Mouse (Mus musculus) layer of hippocampus, adult 9-11 months (tissue): Measurements from ENCODE around the gene Ube2l3.
A peak's percentile ranks its signal among the peaks of the same experiment; 100 is the strongest.
"Not testable (repeated sequence)": the region's sequence is repeated elsewhere in the genome, so short reads cannot be mapped to it uniquely, and the experiment has no call there.

Experiments
- DNase-seq: peaks from one replicate; pipeline ENCODE4 v3.0.0; 2022

The Ube2l3 gene

DNA sequence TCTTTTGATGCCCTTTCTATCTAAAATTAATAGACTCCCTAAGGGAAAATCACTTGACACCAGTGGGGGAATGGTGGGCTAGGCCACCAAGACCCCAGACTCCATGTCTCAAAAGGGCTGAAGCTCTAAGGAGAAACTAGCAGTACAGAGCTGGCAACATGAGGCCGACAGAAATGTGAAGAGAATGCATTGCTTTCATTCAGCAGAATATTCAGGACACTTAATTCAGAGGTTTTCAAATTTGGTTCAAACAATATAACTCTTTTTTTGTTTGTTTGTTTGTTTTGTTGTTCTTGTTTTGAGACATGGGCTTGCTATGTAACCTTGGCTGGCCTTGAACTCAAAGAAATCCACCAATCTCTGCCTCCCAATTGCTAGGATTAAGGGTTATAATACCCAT is at the start of gene Ube2l3:
Gene Ube2l3, minus strand, starts transcription at position 101 of the 400 bp plus-strand sequence.
- no peak for DNase-seq

DNA sequence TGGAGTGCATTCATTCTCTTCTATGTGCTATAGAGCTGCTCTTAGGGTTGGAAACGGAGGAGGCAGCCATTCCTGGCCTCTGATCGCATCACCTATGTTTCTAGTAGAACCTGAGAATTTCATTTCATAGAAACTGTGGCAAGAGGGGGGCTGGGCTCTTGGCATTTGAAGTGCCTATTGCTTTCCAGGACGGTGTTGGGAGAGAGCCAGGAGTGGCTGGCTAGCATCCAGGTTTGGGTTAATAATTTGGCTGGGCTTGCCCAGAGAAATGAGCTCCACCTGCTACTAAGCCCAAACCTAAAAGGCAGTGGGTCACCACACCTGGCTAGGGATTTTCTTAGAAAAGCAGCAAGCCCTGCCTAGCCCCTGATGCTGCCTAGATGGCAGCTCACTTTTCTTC is 49.1 kb upstream of the Ube2l3 start:
- DNase-seq = no peak

DNA sequence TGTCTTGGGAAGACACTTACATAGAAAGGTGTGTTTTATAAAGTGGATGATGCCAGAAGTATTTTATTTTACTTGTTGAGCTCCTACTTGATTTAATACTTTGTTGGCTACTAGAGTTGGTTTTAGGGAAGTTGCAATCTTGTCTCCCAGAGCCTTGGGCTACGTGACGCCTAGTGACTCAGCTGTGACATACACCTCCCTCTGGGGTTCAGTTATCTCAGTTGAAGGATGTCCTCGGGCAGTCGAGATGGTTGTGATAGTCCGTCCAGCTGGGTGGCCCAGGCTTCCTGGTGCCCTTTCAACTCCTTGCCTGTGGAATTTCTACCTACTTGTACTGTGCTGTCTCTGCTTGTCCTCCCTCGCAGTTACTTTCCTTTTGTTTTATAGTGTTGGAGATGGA is 46.7 kb upstream of the Ube2l3 start:
- no peak for DNase-seq

DNA sequence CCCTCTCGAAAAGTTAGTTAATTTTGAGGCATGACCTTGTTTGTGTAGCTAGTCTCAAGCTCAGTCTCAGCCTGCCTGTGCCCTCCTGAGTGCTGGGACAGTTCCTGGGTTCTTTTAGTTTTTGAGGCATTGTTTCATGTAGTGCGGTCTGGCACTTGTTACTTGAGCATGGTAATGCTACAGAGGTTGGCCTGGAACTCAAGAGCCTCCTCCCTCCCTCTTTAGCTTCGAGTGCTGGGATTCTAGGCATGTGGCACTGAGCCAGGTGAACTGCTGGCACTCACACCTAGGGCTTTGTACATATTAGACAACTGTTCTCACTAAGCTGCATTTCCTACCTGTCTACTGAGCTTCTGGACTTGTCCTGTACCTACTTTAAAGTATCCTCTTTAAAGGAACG is 45.3 kb upstream of the Ube2l3 start:
- DNase-seq = no peak

DNA sequence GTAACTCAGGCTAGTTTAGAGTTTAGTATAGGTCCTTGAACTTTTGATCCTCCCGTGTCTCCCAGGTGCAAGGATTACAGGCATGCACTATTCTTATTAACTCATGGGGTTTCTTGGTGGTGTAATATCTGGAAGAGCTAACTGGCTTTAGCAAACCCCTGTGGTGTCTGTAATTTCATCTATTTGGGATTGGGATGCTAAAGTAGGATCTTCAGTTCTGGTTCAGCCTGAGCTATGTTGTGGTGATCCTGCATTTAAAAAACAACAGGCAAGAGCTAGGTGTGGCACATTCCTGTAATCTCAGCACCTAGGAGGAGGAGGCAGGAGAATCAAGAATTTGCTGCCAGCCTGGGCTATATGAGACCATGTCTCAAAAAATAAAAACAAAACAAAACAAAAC is 42.5 kb upstream of the Ube2l3 start:
- DNase-seq = no peak

DNA sequence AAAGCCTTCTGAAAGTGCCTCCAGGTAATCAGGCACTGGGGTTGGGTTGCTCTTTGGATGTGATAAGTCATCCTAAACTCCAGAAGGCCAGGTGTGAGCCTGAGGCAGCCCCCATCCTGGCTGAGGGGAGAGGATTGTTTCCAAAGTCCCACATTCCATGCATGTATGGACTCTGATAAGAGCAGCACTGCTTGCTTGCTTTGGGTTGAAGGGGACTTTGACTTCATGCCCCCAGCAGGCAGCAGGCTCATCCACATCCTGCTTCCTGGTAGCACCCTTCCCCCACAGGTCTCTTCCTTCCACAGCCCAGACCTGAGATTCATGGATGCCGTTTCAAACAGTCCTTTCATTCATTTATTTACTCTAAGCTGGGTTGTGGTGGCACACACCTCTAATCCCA is 41.3 kb upstream of the Ube2l3 start:
- no peak for DNase-seq

DNA sequence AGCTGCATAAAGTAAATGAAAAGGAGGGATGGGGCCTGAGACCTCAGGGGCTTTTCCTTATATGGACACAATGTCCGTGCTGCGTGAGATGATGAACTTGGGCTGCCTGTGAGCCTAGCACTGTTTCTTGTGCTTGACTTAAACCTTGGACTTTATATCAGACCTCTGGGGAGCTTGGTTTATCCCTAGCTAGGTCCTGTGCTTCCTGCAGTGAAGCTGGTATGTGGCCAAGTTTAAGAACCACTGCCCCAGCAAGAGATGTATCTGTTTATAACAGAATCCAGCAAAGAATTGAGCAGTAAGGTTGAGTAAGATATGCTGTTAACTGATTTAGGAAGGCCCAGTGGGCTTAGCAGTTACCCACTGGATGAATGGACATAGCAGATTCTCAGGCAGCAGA is 37.0 kb upstream of the Ube2l3 start:
- no peak for DNase-seq

DNA sequence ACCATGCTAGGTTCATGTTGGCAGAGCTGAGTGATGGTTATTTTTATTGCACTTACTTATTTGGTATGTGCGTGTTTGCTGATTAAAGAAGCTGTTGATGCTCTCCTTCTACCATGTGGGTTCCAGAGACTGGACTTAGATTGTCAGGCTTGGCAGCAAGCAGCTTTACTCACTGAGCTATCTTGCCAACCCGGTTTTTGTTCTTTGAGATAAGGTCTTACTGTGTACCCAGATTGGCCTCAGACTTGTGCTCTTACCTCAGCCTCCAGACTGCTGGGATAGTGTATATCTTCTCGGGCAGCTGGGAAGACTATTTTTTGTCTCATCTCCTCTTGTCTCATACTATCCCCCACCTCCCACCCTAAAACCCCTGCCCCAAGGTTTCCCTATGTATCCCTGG is 35.2 kb upstream of the Ube2l3 start:
- DNase-seq = no peak

DNA sequence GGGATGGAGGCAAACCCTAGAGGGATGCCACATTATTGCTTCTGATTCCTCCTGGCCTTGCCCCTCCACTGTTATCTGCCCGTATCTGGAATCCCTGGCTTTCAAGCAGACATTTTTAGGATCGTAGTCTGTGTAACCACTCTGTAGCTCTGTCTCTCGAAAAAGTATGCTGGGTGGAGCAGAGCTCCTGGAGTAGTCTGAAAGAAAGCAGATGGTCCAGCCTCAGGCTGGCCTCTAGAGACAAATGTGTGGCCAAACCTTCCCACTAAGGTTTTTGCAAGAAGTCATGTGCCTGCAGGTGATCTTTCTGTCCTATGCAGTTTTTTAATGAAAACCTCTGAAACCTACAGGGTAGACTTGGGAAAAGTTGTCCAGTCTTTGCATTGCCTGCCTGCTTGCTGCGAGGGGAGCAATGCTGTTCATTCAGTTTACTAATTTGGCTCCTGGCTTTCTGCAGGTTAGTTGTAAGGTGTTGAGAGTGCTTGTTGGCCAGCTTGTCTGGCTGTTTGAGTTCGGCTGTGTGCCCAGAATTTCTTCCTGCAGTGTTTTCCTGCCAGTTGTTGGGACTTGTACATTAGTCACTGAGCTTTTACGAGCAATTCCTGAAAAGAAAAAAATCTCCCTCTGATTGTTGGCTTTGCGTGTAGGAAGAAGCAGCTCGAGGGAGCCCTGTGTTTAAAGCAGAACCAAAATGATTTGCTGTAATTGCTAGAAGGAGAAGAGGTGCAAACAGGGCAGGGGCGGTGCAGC is 32.6 kb upstream of the Ube2l3 start:
- peak; percentile 49 for DNase-seq

DNA sequence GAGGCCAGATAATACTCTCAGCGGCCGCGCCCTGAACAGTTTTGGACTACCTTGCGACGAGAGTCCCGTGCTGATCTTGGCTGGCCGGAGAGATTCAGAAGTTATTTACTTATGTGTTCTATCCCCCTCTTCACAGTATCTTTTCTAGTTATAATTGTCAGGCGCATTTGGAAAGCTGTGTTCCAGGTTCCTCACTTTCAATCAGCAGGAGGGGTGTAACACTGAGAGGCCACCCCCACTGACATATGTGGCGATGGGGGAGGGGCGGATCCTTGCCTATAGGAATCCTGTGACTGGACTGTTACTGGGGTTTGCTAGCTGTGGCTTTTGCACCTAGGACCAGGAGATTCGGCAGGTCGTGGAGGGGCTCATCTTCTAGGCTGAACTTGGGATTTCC is 32.0 kb upstream of the Ube2l3 start:
- DNase-seq = peak; percentile 37

DNA sequence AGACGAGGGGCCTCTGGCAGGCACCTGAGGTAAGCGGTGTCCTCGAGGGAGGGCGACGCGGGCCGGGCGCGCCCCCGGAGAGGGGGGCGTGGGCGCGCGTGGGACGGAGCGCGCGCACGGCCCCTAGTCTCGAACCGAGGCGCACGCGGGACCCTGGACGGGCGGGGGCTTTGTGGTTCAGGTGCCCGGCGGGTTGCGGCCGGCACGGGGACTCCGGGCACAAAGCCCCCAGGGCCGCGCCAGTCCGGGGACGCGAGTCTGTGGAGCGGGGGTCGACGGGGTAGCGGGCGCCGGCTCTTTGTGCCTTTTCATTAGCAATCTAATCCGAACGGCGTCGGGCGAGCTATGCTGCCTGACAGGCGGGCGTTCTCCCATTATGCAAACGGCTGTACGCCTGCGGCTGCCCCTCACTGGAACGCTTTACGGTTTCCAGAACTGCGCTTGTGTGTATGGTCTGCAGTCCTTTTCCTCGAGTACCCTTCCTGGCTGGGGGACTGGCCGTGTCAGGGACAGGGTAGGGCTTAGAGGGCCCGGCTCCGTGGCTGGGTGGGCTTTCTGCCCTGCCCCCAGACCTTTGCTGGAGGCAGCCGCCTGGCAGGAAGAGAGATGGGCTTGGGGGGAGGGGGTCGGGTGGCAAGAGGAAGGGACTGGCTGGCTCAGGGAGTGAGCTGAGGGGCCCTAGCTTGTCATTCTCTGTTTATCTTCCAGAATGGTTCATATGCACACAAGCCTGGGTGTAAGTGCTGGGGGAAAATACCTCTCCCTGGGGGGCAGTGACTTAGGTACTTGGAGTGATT is 31.5 kb upstream of the Ube2l3 start:
- DNase-seq = peak; percentile 20

DNA sequence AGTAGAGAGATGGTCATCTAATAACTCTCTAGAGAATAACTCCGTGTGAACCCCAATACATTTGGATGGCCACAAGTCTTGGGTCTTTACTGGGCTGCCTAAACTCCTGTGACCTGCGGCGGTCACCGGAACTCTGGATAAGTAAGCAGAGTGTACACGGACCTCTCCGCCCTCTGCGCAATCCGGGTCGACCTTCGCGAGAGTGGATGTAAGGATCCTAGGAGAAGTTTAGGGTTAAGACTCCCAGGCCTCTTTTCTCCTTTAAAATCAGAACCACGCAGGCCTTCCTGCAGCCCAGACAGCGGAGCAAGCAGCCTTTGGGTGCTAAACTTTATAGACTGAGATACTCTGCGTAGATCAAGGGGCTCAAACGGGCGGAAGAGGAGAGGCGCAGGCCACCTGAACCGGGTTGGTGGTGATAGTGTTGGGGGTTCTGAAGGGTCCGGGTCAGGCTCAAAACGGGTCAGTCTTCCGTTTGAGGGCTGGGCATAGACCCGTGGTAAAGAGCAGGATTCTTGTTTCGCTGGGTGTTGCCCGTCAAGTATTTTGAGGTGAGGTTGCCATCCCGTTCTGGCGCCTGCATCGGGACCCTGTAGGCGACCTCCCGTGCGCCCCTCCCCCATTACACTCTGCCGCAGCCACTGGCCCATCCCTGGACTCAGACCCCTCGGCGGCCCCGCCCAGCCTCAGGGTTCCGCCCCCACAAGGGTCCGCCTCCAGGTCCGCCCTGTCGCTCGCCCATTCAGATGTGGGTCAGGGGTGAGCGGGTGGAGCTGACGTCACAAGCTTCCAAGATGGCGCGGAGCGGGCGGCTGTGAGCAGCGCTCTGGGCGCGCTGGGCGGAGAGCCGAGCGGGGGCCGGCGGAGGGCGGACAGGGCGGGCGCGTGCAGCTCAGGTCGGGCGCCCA is 30.6 kb upstream of the Ube2l3 start, which contains the start of gene Hic2:
Gene Hic2, plus strand, starts transcription at position 779 of the 908 bp plus-strand sequence.
- peak; percentile 94 for DNase-seq

DNA sequence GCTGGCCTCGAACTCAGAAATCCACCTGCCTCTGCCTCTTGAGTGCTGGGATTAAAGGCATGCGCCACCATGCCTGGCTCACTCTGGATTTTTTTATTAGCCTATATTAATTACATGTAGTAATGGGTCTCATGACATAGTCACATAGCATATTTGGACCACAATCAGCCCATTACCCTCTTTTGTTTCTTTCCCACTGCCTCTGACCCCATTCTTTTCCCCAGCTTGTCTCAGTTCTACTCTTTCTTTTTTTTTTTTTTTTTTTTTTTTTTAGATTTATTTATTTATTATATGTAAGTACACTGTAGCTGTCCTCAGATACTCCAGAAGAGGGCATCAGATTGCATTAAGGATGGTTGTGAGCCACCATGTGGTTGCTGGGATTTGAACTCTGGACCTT is 29.1 kb upstream of the Ube2l3 start:
- DNase-seq = not testable (repeated sequence)

DNA sequence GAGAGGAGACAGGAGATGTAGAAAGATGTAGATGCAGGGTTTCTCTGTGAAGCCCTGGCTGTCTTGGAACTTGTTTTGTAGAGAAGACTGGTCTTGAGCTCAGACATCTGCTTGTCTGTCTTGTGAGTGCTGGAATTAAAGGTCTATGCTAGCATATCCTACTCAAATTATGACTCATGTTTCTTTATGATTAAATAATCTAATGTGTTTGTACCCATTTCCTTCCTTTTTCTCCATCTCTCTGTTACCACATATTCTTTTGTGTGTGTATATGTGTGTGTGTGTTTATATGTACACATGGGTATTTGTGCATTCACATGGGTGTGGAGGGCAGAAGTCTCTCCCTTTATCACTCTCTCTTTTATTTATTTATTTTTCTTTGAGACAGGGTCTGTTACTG is 24.0 kb upstream of the Ube2l3 start:
- DNase-seq = no peak

DNA sequence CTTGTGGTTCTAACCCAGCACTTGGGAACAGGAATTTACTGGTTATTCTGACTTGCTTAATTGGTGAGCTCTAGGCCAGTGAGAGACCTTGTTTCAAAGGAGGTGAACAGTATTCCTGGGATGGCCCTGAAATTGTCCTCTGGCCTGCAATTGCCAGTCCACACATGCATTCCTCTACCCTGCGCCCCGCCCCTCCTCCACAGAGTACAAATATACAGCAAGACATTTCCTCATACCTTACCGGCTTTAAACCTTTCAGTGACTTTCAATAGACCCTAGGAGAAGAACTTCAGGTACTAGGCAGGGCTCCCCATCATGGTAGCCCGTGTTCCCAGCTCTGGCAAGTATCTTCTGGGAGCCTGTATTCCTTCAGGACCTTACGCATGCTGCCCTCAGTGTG is 23.1 kb upstream of the Ube2l3 start:
- no peak for DNase-seq

DNA sequence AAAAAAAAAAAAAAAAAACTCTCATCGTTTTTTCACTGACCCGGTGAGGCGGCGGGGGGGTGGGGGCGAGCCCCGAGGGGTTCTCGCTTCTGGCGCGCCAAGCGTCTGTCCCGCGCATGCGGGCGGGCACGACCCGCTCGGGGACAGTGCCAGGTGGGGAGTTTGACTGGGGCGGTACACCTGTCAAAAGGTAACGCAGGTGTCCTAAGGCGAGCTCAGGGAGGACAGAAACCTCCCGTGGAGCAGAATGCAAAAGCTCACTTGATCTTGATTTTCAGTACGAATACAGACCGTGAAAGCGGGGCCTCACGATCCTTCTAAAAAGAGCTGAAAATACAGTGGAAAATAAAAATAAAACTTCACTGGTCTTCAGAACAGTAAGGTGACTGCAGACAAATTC is 19.7 kb upstream of the Ube2l3 start:
- DNase-seq = peak; percentile 78

DNA sequence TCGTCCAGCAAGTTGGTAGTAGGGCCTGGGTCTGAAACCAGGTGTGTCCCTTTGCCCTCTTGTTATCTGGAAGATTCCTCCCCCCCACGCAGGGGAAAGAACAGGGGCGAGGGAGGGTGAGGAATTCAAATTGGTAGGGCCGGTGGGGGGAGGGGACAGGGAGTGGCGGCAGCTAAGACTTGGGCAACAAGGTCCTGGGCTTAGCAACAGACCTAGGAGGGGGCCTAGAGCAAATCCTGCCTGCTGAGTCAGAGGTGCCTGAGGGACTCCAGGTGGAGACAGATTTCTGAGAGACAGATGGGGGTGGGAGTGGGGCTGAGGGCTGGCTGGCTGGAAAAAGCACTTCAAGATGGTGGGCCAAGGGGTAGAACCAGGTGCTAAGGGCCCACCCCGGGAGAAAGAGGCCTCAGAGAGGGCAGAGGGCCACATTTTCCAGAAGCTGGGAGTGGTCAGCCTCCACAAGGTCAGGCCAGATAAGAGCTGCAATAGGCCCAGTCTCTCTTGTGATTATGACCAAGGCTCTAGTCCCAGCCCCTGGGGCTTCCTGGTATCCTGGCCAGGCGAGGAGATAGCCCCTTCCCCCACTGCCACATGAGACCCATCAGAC is 17.8 kb upstream of the Ube2l3 start:
- DNase-seq = no peak

DNA sequence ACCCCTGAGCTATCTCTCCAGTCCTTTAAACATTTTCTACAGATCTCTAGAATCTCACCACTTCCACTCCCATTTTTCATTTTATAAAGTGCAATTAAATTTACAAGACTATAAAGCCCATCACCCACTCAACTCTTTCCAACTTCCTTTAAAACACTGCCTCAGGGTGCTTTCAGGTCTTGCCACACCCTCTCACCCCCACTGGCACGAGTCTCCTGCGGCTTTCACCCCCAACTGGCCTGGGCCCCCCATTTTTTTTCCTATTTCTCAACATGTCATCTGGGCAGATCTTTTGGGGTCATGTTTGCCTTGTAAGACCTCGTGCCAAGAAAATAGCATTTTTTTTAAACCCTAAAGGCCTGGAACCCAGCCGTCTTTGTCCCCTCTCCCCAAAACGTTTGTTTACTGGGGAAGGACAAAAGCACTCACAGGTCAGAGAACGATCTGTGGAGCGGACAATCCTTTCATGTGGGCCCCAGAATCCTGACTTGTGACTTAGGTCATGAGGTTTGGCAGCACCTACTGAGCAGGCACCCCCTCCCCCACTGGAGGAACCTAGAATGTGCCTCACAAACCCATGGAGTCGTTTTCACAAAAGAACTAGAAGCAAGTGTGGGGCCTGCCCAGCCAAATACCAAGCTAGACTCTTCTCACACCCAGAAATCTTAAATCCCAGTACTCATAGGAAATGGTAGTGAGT is 14.6 kb upstream of the Ube2l3 start:
- no peak for DNase-seq

DNA sequence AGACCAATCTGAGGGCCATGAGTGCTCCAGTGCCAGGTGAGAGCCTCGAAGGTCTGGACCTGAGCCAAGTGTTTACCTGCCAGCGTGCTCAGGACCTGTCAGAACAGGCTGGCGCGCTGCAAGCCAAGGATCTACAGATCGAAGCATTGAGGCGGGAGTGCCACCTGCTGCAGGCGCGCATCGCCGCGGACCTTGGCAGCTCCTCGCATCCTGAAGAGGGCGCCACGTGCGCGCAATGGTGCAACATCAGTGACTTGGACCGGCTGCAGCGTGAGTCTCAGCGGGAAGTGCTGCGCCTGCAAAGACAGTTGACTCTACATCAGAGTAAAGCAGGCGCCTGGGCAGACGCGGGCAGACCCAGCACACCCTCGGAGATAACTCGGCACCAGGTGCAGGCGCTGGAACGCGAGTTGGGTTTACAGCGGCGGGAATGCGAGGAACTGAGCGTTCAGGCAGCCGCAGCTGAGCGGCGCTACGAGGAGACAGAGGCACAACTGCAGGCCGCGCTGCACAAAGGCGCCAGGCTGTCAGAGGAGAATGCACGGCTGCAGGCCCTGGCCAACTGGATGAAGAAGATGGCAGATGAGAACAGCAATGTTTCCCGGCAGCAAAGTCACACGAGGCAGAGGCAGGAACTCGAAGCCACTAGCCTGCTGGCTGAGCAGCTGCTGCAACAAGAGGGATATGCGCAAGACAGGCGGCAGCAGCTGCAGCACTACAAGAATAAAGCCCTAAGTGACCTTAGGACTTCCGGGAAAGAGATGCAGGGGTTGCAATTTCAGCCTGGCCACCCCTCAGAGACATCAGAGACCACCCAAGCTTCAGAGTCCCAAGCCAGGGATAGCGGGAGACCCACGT is 7.8 kb upstream of the Ube2l3 start:
- DNase-seq = peak; percentile 86

DNA sequence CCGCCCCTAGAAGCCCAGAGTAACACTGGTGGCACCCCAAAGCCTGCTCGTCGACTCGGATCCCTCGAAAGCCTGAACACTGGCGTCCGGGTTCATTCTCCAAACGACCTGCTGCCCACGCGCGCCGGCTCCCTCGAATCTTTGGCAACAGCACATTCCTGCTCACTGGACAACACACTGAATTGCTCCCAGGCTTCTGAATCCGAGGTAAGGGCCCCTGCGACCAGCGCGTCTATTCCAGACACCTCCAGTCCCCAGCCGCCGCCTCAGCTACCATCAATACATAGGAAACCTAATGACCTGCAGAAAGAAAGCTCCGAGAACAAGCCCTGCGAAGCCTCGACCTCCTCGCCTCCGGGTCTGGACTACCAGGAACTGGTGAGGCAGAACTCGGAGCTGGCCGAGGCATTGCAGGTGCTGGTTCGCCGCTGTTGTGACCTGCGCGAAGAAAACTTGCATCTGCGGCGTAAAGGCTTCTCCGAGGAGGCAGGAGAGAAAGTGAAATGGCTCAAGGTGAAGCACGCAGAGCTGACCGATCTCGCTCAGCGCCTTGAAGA is 7.0 kb upstream of the Ube2l3 start:
- no peak for DNase-seq
